Mouse (Mus musculus): ENCODE data around the gene Cacna1d. TPM values are rescaled to one million over a fixed set of nuclear protein-coding genes. Genes with fewer than 3 reads are reported as not detected.

Gene Cacna1d
- polyA plus RNA-seq, 2 experiments, result 4.9 to 13.0 TPM

DNA sequence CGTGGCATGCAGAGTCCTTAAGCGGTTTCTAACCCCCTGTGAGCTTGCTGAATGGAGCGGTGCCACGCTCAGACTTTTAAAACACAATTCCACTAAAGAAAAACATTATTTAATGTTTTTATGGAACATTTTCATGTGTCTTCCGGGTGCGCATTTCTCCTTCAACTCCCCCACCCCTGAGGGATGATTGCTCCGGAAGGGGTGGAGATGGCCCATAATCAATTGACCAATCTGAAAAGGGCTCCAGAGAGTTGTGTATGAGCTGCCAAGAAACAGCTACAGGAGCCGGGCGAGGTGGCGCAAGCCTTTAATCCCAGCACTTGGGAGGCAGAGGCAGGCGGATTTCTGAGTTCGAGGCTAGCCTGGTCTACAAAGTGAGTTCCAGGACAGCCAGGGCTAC, 38.2 kb upstream of the Cacna1d start:
- DNase-seq (ENCODE audit: low spot score) (no peak), ATAC-seq (ENCODE audit: low FRiP score, low read depth) (no peak)
- peaks cover 34% of the 10 kb centered on the region for H3K36me3 ChIP-seq (ENCODE audit: control insufficient read depth, insufficient read depth, low read length)
- no peak overlapping the region for H3K4me2 ChIP-seq (replicated peaks; ENCODE audit: low read depth, low read length, severe bottlenecking)
- H3K4me1 ChIP-seq (ENCODE audit: control insufficient read depth, insufficient read depth, low read length), result 0 out of 2 replicates have a peak, but pooled peaks cover 2% of the 10 kb centered on the region
- H3K27ac ChIP-seq (replicated peaks; ENCODE audit: low read depth, low read length), result no peak overlapping the region
- WGBS, result 94% methylated on average over 12 of the region's 12 CpGs
- H3K9me3 ChIP-seq (ENCODE audit: control insufficient read depth, low read length), result no peaks in the 10 kb centered on the region
- H3K4me3 ChIP-seq (replicated peaks; ENCODE audit: low read length), result no peak overlapping the region
- H3K27me3 ChIP-seq (ENCODE audit: control insufficient read depth, insufficient read depth, low read length), result no peaks in the 10 kb centered on the region
- no peak for TF ChIP-seq POLR2A (IDR thresholded peaks at IDR 0.05; ENCODE audit: borderline replicate concordance, extremely low read depth, insufficient read depth, insufficient read length)
- no peak overlapping the region for H3K9ac ChIP-seq (ENCODE audit: low read depth, low read length, severe bottlenecking)

DNA sequence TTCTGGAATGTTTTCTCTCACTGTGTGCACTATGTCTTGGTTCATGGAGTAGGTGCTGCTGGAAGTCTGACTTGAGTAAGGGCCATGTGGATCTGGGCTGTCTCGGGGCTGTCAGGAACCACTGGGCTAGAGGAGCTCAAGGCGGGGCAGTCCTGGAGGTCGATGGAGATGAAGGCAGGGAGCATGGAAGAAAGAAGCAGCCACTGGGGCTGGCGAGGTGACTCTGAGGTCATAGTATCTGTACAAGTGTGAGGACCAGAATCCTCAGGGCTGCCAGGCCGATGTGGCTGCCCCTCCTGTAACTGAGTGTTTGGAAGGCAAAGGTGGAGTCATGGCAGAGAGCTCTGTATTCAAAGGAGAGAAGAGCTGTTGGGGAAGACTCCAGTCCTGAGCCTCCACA, 37.7 kb upstream of the Cacna1d start:
- no peak for ATAC-seq (ENCODE audit: low FRiP score, low read depth)
- no peaks in the 10 kb centered on the region for H3K9me3 ChIP-seq (ENCODE audit: control insufficient read depth, low read length)

DNA sequence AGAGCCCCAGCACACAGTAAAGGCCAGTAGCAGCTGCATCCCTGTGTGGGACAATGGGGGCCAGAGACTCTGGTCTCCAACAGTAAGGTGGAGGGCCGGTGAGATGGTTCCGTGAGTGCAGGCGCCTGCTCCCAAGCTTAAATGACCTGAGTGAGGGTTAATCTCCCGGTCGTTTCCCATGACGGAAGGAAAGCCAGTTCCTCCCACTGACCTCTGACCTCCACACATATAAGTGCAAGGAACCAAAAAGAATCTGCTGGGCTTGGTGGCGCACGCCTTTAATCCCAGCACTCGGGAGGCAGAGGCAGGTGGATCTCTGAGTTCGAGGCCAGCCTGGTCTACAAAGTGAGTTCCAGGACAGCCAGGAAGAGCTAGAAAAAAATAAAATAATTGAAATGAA, 37.1 kb upstream of the Cacna1d start:
- DNase-seq (ENCODE audit: low spot score) (no peak), ATAC-seq (ENCODE audit: low FRiP score, low read depth) (no peak)
- Histone ChIP-seq H3K9ac (ENCODE audit: low read depth, low read length, severe bottlenecking) (no peak overlapping the region), H3K9me3 (ENCODE audit: control insufficient read depth, low read length) (no peaks in the 10 kb centered on the region), H3K27me3 (ENCODE audit: control insufficient read depth, insufficient read depth, low read length) (no peaks in the 10 kb centered on the region), H3K4me3 (replicated peaks; ENCODE audit: low read length) (no peak overlapping the region), H3K36me3 (ENCODE audit: control insufficient read depth, insufficient read depth, low read length) (peaks cover 42% of the 10 kb centered on the region), H3K27ac (replicated peaks; ENCODE audit: low read depth, low read length) (no peak overlapping the region), H3K4me2 (replicated peaks; ENCODE audit: low read depth, low read length, severe bottlenecking) (no peak overlapping the region), H3K4me1 (ENCODE audit: control insufficient read depth, insufficient read depth, low read length) (0 out of 2 replicates have a peak, but pooled peaks cover 2% of the 10 kb centered on the region)
- WGBS, result 86% methylated on average over 10 of the region's 10 CpGs
- no peak for TF ChIP-seq POLR2A (IDR thresholded peaks at IDR 0.05; ENCODE audit: borderline replicate concordance, extremely low read depth, insufficient read depth, insufficient read length)

More for the DNA sequence above, 37.7 kb upstream of the Cacna1d start:
- no peak for DNase-seq (ENCODE audit: low spot score)
- no peak overlapping the region for H3K4me2 ChIP-seq (replicated peaks; ENCODE audit: low read depth, low read length, severe bottlenecking)
- H3K27me3 ChIP-seq (ENCODE audit: control insufficient read depth, insufficient read depth, low read length), result no peaks in the 10 kb centered on the region
- peaks cover 37% of the 10 kb centered on the region for H3K36me3 ChIP-seq (ENCODE audit: control insufficient read depth, insufficient read depth, low read length)
- no peak overlapping the region for H3K4me3 ChIP-seq (replicated peaks; ENCODE audit: low read length)
- WGBS, result 72% methylated on average over 4 of the region's 5 CpGs
- H3K9ac ChIP-seq (ENCODE audit: low read depth, low read length, severe bottlenecking), result no peak overlapping the region
- 0 out of 2 replicates have a peak, but pooled peaks cover 2% of the 10 kb centered on the region for H3K4me1 ChIP-seq (ENCODE audit: control insufficient read depth, insufficient read depth, low read length)
- TF ChIP-seq POLR2A (IDR thresholded peaks at IDR 0.05; ENCODE audit: borderline replicate concordance, extremely low read depth, insufficient read depth, insufficient read length), result no peak
- no peak overlapping the region for H3K27ac ChIP-seq (replicated peaks; ENCODE audit: low read depth, low read length)

DNA sequence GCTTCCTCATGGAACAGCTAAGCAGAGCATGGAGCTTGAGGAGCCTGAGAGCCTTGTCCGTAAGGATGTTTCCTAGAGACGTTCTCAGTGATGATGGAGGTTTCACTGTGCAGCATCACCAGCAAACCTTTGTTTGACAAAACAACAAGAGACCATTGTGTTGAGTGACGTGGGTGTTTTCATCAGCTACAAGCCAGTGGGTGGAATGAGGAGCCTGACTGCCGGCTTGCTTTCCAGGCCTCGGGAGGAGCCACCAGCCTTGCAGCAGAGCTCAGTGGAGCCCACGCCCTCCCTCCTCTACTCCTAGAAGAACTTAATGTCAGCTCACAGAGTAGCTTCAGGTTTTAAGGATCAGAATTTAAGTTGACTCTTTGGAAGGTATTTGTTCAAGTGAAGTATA, 32.1 kb upstream of the Cacna1d start:
- 89% methylated on average over 6 of the region's 6 CpGs for WGBS
- peaks cover 92% of the 10 kb centered on the region for H3K36me3 ChIP-seq (ENCODE audit: control insufficient read depth, insufficient read depth, low read length)

DNA sequence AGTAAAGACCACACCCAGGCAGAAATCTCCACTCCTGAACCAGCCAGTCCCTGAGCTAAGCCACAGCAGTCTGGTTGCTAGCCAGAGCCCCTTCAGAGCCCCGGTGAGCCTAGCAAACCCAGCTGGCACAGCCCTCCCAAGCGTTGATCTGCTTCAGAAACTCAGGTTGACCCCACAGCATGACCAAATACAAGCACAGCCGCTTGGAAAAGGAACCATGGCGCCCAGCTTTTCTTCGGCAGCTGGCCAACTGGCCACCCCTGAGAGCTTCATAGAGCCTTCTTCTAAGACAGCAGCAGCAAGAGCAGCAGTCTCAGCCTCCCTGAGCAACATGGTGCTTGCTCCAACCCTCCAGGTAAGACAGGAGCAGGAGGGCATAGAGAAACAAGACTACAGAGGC, 28.1 kb upstream of the Cacna1d start:
- no peak overlapping the region for H3K4me2 ChIP-seq (replicated peaks; ENCODE audit: low read depth, low read length, severe bottlenecking)
- no peak overlapping the region for H3K27ac ChIP-seq (replicated peaks; ENCODE audit: low read depth, low read length)
- H3K36me3 ChIP-seq (ENCODE audit: control insufficient read depth, insufficient read depth, low read length), result peaks cover 82% of the 10 kb centered on the region
- no peak overlapping the region for H3K4me3 ChIP-seq (replicated peaks; ENCODE audit: low read length)
- DNase-seq (ENCODE audit: low spot score), result no peak
- no peak for ATAC-seq (ENCODE audit: low FRiP score, low read depth)
- H3K4me1 ChIP-seq (ENCODE audit: control insufficient read depth, insufficient read depth, low read length), result no peaks in the 10 kb centered on the region
- 87% methylated on average over 5 of the region's 5 CpGs for WGBS
- TF ChIP-seq POLR2A (IDR thresholded peaks at IDR 0.05; ENCODE audit: borderline replicate concordance, extremely low read depth, insufficient read depth, insufficient read length), result no peak
- H3K9ac ChIP-seq (ENCODE audit: low read depth, low read length, severe bottlenecking), result no peak overlapping the region
- no peaks in the 10 kb centered on the region for H3K27me3 ChIP-seq (ENCODE audit: control insufficient read depth, insufficient read depth, low read length)
- H3K9me3 ChIP-seq (ENCODE audit: control insufficient read depth, low read length), result no peaks in the 10 kb centered on the region

More for the DNA sequence above, 32.1 kb upstream of the Cacna1d start:
- no peak overlapping the region for H3K4me3 ChIP-seq (replicated peaks; ENCODE audit: low read length)
- H3K27ac ChIP-seq (replicated peaks; ENCODE audit: low read depth, low read length), result no peak overlapping the region
- no peaks in the 10 kb centered on the region for H3K9me3 ChIP-seq (ENCODE audit: control insufficient read depth, low read length)
- DNase-seq (ENCODE audit: low spot score) (no peak), ATAC-seq (ENCODE audit: low FRiP score, low read depth) (no peak)
- no peak for TF ChIP-seq POLR2A (IDR thresholded peaks at IDR 0.05; ENCODE audit: borderline replicate concordance, extremely low read depth, insufficient read depth, insufficient read length)
- no peak overlapping the region for H3K4me2 ChIP-seq (replicated peaks; ENCODE audit: low read depth, low read length, severe bottlenecking)
- no peaks in the 10 kb centered on the region for H3K27me3 ChIP-seq (ENCODE audit: control insufficient read depth, insufficient read depth, low read length)
- H3K4me1 ChIP-seq (ENCODE audit: control insufficient read depth, insufficient read depth, low read length), result no peaks in the 10 kb centered on the region
- H3K9ac ChIP-seq (ENCODE audit: low read depth, low read length, severe bottlenecking), result no peak overlapping the region

All from limb, embryonic 14.5 days (tissue).